Mouse (Mus musculus) brain, embryonic 14.5 days (tissue): ENCODE data around the gene Plch1. TPM values are rescaled to one million over a fixed set of nuclear protein-coding genes. Genes with fewer than 3 reads are reported as not detected.
A peak's percentile ranks its signal among the peaks of the same experiment; 100 is the strongest.

Experiments used
- DNase-seq: peaks from one replicate; pipeline ENCODE4 v3.0.0-alpha.2; 2011; ENCODE audit warnings: low read depth
- CTCF ChIP-seq: fragments of 200-500 bp; IDR thresholded peaks from 2 replicates; pipeline ENCODE4 v1.5.1; 2012; ENCODE audit warnings: inconsistent platforms, mild to moderate bottlenecking, moderate library complexity, borderline replicate concordance; ENCODE audit not compliant: insufficient read depth, insufficient read length; ENCODE audit errors: extremely low read depth
- POLR2A ChIP-seq: fragments of 200-500 bp; IDR thresholded peaks from 2 replicates; pipeline ENCODE4 v1.6.1; 2012; ENCODE audit warnings: mild to moderate bottlenecking, inconsistent platforms, borderline replicate concordance; ENCODE audit not compliant: poor library complexity, insufficient read depth, insufficient read length, severe bottlenecking; ENCODE audit errors: extremely low read depth
- polyA plus RNA-seq: library from polyadenylated mRNA; depleted of rRNA; stranded (reverse); fragments of >200 nt; gene quantifications from 2 replicates; pipeline ENCODE4 v1.2.3, GENCODE M21; 2012

The Plch1 gene
- polyA plus RNA-seq, 1 experiment = 20.9 TPM

DNA sequence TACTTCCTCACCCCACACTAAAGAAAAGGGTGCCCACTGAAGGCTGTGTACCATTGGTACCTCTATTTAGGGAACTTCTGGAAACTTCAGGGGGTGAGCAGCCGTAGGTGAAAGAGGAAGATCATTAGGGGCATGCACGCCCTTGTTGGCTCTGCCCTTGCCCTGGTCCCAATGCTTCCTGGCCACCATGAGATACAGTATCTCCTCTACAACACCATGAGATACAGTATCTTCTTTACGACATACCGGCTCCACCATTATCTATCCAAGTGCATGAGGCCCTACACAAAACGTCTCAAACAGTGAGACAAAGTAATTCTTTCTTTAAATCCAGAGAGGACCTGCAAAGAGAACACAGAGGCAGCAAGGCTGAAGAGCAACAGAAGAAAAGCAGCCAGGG is 98.6 kb downstream of the Plch1 start:
- DNase-seq = no peak
- TF ChIP-seq POLR2A = no peak
- no peak for TF ChIP-seq CTCF

DNA sequence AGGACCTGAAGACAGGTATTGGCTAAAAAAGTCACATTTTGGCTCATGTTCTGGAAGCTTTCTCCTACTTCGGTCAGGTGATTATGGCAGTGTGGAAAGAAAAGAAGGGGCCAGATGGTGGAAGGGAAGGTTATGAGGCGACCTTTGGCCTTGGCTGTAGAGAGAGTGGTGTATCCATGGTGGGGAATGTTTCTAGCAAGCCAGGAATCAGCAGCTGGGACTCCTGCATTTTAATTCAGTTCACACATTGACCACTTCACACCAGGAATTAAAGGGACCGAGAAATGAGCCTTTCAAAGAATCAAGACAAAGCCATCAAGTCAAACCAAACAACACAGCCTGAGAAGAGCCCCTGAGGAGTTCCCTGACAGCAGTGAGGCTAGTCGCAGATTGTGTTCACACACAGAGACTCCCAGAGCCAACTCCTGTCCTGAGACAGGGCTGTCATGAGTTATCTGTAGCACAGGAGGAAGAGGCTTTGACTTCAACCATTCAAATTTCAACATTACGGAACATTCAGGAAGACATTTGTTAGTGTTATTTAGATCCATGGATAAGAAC is 112.4 kb downstream of the Plch1 start:
- peak; percentile 27 for DNase-seq
- TF ChIP-seq POLR2A (no peak), CTCF (no peak)

DNA sequence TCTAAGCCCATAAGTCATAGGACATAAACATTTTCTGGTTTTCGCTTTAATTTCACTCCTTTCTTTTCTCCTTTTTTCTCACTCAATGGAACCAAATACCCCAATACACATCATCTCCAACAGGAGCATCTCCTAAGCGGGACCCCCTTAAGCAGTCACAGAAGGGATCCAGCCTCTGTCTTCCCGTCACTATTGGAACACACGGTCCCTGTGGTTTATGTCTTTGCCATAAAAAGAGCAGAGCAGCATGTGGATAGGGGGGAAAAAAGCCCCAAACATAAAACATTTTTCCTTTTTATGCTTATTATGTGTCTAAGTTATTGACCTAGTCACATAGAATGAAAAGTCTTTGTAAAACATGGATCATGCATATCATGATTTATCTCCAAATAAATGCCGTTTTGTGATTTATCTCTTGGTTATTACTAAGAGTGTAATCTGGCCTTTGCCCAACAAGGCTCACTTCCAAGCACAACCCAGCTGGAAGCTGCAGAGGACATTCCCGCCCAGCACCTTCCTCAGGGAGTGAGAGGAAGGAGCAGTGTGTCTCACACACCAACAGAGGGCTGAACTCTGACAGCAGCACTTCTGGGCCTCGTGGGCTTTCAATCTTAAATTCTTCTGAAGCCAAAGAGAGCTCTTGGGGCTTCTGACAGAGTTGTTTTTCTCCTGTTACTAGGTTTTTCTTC is 126.5 kb downstream of the Plch1 start:
- TF ChIP-seq POLR2A (no peak), CTCF (no peak)
- no peak for DNase-seq

DNA sequence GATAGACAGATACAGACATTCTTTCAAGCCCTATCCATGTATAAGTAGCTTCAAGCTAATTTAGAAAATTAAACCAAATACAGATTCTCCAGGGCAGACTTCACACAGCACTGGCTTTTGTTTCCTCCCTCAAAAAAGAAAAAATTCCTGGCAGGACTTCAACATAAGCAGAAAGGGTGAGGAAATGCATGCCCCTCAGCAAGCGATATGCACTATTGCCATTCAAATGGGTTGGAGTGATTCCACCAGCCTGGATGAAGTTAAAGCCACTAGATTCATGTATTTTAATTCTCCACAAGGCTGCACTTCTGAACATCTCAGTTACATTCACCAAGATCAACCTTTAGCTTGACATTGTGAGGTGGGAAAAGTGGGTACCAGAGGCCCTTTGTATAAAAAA is 138.5 kb downstream of the Plch1 start:
- TF ChIP-seq POLR2A (no peak), CTCF (no peak)
- peak; percentile 51 for DNase-seq

DNA sequence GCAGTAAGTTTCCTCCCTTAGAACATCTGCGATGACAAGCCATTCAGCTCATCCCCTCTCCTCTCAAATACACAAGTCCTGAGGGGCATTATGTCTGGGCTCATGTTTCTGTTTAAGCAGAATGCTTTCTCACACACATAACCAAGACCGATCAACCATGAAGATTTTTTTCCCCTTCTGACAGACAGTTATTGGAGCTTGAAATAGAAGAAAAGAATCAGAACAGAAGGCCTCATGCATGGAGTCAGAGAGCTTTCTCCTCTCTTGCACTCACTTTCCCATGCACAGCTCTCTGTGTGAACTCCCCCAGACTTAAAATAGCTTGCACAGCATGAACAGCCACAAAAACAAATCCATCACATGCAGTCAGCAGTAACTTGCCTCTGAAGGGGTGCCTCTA is 159.2 kb downstream of the Plch1 start:
- peak; percentile 73 for DNase-seq
- TF ChIP-seq CTCF = no peak

DNA sequence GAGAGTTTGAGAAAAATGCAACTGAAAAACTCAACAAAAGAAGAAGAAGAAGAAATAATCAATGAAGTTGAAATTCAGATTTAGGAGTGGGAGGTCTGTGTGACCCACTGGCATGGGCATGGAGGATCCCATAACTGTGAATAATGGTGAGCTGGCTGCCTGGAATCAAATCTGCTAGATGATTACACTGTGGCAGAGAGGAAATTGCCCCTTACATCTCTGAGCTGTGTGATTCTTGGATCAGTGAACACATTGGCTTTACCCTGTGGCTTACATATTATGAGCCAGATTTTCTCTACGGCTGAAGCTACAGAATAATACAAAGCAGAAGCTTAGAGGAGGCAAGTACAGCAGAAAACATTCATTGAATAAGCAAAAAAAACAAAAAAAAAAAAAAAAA is 170.9 kb downstream of the Plch1 start:
- TF ChIP-seq POLR2A (no peak), CTCF (no peak)
- peak; percentile 30 for DNase-seq

DNA sequence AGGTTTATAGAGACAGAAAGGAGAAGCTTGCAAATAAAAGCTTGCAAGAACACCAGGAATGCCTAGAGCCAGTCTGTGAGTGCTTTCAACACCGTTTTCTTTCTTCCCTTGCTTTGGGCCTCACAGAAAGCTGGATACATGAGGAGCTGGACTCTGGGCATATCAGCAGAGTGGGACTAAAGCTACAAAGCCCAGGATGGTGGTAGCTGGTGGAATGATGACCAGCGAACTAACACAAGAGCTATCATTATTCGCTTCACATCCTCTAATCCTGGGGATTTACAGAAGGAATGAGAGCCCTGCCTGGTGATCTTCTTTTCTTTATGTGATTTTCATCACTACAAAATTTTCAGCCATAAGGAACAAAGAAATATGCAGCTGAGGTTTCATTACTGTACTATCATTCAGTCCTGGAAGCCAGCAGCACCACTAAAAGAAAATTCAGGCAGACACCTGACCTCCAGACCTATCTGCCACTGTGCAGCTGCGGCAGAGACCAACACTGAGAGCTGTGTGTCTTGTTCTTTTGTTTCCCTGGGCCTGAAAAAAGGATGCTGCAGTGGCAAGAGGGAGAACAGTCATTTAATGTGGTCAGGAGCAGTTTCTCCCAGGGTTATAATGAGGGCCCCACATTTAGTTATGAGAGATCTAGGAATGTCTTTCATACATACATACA is 172.5 kb downstream of the Plch1 start:
- no peak for TF ChIP-seq CTCF
- TF ChIP-seq POLR2A = no peak
- peak; percentile 57 for DNase-seq

DNA sequence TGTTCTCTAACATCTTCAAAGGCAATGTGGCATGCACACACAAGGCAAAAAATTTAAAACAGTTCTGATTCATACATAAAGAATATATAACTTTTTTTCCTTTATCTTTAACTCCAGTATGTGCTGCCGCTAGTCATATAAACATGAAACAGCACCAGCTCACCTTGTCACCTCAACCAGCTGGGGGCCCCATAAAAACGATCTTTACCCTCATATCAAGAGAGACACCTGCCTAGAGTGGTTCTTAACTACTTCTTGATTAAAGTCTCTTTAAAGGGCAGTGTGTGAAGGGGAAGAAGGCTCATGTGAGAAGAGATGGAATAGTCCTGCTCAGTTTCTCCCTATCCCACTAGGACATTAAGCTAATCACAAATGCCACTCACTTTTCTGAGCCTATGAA is 205.6 kb downstream of the Plch1 start:
- TF ChIP-seq POLR2A = no peak
- no peak for TF ChIP-seq CTCF
- DNase-seq = no peak

DNA sequence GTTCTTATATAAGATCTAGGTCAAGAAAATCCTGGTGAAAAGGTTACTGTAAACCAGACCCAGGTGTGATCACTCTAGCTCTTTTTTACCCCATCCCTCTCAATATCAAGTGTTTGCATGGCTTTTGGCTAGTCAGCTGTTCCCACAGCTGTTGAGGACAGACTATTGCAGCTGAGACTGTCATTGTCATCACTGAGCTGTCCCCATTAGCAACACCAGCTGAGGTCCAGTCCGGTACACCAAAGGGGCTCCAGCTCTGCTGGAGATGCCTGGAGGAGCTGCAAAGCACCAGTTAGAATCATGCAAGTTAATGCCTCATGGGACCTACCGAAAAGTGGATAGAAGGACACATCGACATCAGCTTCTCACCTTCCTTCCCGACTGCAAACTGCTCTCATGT is 206.5 kb downstream of the Plch1 start:
- peak; percentile 14 for DNase-seq
- TF ChIP-seq CTCF = no peak

DNA sequence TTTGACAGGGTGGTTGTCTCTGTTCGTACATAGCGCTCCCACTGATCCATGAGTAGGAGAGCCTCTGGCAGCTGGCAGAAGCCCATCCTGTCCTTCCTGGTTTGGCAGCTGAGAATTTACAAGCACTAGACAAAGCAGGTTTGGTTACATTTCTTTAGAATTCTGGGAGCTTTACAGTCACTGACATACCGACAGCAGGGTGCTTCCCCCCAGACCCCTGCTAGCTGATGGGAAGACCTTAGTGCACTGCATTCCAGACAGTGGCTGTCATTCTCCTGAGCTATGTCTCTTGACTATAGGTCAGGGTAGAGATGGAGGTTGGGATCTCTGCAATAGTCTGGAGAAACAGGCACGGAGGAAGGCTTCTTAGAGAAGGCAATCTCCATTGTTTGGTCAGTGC is 230.5 kb downstream of the Plch1 start:
- no peak for DNase-seq
- TF ChIP-seq POLR2A (no peak), CTCF (no peak)

DNA sequence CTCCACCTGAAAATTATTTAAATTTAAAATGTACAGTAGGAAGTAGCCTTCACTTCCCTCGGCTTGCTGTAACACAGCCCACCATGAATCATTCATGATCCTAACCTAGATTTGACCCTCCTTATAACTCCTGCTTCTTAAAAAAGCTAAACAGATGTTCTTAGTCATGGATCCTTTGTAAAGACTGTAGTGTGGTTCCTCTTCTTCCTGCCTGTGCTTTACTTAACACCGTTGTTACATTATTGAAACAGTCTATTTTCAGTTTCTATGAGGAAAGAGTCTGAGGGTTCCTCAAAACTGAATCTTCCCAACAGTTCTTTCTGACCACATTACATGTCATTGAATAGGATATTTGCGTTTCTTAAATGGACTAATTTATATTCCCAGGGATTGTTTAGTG is 234.0 kb downstream of the Plch1 start:
- no peak for DNase-seq
- TF ChIP-seq CTCF = no peak
- no peak for TF ChIP-seq POLR2A
